Mouse (Mus musculus) testis, adult 2 months (tissue): ENCODE measurements around the gene Kcnk16.

Experiments
- CTCF ChIP-seq: fragments of 200-500 bp; IDR thresholded peaks from 2 replicates; pipeline ENCODE4 v1.5.1; 2012; ENCODE audit warnings: low read depth, mild to moderate bottlenecking, inconsistent platforms, low read length, moderate library complexity; ENCODE audit not compliant: control insufficient read depth, insufficient read depth, insufficient replicate concordance
- POLR2A ChIP-seq: fragments of 200-500 bp; IDR thresholded peaks from 2 replicates; pipeline ENCODE4 v1.6.1; 2012; ENCODE audit warnings: low read depth, mild to moderate bottlenecking, inconsistent platforms, low read length, moderate library complexity; ENCODE audit not compliant: control insufficient read depth

DNA sequence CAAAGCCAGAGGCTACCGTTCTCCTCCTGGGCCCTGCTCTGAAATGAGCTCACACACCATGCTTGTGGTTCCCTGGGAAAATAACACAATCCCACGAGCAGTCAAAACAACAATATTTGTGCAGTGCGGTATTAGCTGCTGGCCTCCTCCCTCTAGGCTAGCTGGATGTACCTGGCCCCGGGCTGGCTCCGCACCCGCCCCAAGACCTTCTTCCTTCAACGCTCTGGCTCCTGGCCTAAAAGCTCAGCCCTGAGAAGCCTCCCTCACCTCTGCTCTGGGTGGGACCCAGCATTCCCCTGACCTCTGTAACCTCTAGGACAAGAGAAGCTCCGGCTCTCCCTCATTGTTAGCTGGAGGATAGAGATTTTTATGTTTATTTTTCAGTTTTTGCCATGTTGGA is 26.5 kb downstream of the Kcnk16 start:
- TF ChIP-seq CTCF (no peak), POLR2A (no peak)
